Mouse (Mus musculus): ENCODE data around the gene Rassf5.
"Not testable (repeated sequence)": the region's sequence is repeated elsewhere in the genome, so short reads cannot be mapped to it uniquely, and the experiment has no call there.

The Rassf5 gene

DNA sequence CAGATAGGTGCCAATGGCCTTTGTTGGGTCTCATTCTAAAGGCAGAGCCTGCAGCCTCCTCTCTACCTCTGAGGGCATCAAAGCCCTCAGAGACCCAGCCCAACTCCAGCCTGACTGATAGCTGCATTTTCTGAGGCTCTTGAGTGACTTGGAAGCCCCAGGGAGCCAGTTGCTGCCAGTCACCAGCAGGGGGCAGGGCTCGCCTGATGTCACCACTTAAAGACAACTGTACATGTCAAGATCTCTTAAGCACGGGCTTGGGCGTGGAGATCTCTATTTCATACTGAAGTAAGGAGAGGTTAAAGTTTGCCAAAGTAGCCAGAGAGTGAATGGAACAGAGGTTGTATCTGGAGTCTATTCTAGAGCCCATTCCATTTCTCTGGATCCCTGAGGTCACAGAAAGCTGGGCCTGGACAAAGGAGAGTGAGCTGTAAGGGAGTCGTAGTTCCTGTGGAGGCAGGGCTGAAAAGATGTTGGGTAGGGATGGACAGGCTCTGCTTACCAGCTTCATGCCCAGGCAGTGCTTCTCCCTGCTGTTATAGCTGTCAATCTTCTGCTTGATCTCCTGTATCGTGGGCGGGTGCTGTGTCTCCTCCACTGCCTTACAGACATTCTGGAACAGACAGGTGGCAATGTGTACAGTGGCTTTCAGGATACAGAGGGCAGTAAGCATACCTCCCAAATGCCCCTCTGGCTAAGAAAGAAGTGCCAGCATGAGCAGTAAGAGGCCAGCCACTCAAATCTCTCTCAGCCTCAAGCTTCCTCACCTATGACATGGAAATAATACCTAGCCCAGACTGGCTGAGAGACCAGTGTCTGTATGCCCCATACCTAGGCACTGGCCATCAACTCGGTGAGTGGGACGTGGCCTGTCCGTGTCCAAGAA, 63.2 kb downstream of the Rassf5 start:
- peak; percentile 37 for DNase-seq (ENCODE audit: low read depth, low spot score)

DNA sequence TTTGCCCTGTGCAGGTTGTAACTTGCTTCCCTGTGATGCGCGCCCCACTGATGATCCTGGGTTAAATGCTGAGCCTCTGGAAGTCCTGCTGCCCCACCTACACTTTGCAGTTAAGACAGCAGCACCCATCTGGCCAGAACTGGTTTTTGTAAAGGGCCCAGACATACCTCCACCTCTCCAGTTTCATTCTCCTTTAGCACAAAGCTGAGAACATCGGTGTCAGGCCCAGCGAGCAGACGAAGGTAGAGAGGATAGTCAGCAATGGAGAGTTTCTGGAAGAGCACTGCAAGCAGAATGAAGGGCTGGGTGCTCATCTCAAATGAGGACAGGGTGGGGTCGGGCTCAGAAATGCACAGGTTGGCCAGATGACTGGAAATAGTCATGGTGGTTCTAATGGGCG, 64.7 kb downstream of the Rassf5 start:
- no peak for DNase-seq (ENCODE audit: low read depth, low spot score)

DNA sequence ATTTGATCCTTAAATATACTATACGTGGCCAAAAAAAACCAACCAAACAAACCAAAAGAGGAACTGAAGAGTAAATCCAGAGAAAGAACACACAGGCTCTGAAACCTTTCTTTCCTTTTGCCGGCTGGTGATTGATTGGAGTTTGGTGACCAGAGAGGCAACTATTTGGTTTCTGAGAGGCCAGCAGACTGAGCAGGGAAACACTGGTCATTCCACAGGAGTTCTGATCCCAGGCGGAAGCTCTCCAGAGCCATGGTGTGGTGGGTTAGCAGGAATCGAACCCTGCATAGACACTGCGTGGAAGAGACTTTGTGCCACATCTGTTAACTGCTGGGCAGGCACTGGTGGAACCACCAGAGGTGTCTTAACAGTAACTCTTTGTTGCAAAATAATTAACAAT, 67.0 kb downstream of the Rassf5 start:
- DNase-seq (ENCODE audit: low read depth, low spot score), result no peak

DNA sequence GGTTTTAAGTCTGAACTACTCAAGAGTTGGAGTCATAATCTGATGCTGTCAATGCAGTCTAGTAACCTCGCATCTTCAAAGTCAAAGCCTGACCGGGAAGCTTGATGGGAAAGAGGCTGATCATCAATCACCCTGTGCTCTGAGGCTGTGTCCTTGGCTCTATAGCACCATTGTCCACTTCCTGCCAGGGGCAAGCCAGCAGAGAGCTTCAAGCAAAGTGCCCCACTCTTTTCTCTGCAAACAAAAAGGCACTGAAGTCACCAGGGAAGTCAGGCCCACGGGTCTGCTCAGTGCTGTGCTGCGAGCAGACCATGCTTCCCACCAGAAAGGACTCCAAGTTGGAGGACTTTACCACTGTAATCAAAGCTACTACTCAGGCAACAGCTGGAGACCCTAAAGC, 67.8 kb downstream of the Rassf5 start:
- no peak for DNase-seq (ENCODE audit: low read depth, low spot score)

DNA sequence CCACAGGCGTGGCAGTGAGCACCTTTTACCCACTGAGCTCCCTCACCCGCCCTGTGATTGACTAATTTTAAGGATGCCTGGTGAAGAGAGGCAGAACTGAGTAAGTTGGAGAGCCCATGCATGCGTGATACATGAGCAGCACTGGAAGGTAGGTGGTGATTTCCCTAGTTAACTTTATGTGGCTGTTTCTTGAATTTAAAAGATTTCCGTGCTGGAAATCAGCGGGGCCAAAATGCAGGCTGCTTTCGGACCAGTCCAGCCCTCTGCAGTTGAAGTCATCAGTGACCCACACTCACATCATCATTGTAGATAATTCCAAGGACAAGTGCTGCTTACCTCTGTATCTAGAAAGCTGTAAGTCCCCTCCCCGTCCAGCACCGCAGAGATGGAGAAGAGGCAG, 69.2 kb downstream of the Rassf5 start:
- DNase-seq (ENCODE audit: low read depth, low spot score), result no peak

DNA sequence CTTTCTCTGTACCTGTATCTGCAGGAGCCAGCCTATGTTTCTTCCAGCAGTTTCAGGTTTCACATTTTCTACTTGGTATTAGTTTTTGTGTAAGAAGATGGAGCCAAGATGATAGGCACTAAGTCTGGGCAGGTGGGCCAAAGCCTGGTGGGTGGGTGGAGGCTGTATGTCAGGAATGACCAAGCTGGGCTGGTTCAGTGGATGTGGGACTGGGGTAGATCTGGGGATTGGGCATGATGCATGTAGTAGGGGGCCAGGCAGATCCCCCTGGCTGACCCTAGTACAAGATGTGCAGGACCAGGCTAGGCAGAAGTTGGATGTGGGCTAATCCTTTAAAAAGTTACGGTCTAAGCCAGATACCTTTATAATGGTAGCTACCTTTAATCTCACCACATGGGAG, 69.9 kb downstream of the Rassf5 start:
- no peak for DNase-seq (ENCODE audit: low read depth, low spot score)

DNA sequence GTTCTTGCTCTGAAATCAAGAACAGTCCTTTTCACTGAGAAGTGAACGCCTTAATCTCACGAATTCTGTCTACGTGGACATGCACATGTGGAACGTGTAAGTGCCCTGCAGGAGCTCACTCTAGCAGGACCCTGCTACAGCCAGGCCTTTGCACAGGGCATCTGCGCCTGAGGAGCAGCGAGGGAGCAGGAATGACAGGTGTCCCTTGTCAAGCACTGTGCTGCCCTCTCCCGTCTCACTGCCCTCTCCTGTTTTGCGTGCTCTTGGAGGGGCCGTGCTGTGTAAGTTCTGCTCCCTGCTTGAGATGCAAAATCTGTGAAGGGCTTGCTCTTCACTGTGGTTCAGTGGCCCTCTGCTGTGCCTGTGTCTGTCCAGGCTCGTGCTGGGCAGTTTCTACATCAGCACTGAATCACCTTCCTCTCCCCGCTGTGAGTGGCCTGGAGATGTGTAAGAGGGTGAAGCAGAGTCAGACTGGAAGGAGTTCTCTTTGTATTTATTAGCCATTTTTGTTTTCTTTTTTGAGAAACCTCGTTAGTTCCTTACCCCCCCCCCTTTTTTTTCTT, 70.7 kb downstream of the Rassf5 start:
- DNase-seq (ENCODE audit: low read depth, low spot score), result no peak

DNA sequence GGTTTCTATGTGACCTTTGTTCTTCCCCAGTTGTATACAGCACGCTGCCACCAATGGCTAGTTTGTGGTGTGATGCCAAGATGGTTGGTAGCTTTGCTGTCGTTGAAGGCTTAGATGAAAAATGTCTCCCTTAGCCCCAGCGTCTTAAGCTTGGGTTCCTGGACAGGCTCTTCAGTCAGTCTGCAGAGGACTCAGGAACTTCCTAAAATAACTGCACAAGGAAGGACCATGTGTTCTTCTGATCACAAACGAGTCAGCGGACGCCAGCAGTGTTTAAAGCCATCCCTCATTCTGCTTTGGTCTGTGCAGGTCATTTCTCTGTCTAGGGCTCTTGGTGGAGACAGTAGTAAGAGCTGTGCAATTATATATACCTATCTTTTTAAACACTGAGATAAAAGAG, 71.2 kb downstream of the Rassf5 start:
- DNase-seq (ENCODE audit: low read depth, low spot score), result no peak

DNA sequence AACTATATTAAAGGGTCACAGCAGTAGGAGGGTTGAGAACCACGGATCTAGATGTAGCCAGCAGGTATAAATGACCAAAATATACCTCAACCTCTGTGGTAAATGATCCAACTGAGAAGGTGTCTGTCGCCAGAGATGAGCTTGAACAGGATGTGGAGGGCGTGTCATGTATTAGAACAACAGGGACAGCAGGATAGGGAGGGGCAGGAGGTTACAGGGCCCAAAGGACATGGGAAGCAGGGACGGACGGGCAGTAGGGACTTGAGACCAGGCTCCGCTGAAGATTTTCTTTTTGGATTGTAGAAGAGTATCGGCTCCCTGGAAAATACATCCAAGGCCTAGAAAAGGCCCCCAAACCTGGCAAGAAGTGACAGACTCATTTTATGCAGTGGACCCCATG, 72.1 kb downstream of the Rassf5 start:
- DNase-seq (ENCODE audit: low read depth, low spot score), result no peak

DNA sequence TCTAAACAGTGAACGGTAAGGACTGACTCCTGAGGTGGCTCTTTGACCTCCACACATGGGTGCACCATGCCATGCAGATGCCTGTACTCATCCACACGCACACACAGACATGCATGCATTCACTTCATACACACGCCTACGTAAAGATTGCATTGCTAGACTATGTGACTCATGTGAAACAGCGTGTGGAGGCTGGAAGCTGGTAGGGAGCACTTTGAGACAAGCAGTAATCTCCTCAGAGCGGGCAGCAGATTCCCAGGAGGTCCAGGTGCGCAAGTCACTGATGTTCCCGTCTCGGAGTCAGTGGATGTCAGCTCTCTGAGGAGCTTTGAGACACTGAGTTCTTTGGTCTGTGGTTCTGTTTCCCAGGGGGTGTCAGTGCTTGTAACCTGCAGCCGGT, 77.4 kb downstream of the Rassf5 start:
- no peak for DNase-seq (ENCODE audit: low read depth, low spot score)

DNA sequence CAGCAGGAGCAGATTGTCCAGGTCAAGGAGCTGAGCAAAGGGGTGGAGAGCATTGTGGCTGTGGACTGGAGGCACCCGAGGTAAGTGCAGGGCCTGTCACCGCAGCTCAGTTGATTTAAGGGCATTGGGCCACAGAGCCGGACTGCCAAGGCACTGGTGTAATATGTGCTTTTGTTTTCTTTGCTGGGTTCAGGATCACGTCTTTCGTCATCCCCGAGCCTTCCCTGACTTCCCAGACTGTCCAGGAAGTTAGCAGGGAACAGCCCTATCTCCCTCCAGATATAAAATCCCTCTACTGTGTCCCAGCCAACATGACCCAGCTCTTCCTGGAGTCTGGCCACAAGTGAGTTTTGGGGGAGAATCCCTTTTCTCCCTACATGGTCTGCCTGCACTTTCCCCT, 80.6 kb downstream of the Rassf5 start:
- no peak for DNase-seq (ENCODE audit: low read depth, low spot score)

DNA sequence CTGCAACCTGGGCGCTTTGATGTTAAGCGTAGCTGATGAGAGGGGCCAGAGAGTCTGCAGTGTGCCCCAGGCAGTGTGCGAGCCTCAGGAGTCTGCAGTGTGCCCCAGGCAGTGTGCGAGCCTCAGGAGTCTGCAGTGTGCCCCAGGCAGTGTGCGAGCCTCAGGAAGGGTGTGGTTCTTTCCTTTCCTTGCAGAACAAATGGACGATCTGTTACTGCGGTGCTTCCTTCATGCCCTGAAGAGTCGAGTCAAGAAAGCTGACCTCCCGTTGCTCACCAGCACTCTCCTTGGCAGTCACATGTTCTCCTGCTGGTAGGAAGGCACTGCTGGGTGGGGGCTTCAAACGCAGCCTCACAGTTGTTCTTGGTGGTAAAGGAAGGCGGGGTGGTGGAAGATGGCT, 84.0 kb downstream of the Rassf5 start:
- DNase-seq (ENCODE audit: low read depth, low spot score), result no peak

DNA sequence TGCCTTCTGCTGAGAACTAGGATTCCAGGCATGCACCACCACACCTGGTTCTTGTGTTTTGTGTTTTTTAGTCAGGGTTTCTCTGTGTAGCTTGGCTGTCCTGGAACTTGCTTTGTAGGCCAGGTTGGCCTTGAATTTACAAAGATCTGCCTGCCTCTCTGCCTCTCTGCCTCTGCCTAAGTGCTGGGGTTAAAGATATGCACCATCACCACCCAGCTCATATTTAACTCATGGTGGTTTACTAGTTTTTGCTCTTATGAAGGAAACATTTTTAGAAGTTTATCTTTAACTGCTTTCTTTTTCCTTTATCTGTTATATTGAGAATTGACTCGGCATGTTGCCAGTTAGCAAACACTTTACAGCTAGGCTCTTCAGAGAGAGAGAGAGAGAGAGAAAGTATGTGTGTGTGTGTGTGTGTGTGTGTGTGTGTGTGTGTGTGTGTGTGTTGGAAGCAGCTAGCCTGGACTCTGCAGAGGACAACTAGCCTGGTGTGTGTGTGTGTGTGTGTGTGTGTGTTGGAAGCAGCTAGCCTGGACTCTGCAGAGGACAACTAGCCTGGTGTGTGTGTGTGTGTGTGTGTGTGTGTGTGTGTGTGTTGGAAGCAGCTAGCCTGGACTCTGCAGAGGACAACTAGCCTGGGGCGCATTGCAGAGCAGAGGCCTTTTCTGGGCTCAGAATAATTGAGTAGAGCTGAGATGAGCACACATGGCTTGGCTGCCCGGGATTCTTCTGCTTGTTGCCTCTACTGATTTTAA, 85.3 kb downstream of the Rassf5 start:
- DNase-seq (ENCODE audit: low read depth, low spot score), result not testable (repeated sequence)

DNA sequence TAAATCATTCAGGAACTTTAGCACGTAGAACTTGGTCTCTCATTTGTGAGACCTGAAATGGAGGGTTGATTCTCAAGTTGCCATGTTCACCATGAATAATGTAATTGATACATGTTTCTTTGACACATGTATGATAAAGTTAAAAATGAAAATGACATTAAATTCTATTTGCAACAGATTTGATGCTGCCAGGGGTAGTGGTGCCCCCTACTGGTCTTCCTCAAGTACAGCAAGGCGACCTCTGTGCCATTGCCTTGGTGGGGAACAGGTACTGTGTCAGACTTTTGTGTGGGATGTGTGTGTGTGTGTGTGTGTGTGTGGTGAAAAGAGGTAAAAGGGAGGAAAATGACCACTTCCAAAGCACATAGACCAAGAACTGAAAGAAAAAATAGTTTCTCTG, 89.6 kb downstream of the Rassf5 start:
- DNase-seq (ENCODE audit: low read depth, low spot score), result peak; percentile 22

DNA sequence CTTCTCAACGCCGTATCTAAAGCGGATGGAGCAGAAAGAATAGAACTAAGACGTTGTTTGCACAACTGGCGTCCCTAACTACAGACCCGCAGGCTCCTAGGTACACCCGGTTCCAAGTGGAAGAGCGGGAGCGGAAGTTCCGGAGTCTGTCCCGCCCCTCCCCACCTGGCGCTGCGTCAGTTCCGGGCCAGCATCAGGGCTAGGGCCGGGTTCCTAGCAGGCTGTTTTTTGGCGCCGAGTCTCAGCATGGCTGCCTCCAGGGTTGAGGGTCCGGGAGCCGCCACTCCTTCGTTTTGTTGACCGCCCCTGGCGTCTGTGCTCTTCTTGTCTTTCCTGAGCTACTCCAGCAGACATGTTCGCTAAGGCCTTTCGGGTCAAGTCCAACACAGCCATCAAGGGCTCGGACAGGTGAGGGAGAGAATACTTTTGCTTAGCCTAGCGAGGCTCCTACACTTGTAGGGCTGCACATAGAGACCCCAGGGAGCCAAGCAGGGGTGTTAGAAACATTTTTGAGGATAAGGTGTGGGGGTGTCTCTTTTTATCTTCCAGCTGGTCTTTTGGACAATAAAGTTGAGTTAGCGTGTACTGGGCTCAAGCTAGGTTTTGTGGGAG, 91.9 kb downstream of the Rassf5 start, which contains the start of gene Eif2d:
Gene Eif2d (plus strand): TSS at position 164 of the 612 bp plus-strand sequence.
- DNase-seq (ENCODE audit: low read depth, low spot score), result peak; percentile 69

DNA sequence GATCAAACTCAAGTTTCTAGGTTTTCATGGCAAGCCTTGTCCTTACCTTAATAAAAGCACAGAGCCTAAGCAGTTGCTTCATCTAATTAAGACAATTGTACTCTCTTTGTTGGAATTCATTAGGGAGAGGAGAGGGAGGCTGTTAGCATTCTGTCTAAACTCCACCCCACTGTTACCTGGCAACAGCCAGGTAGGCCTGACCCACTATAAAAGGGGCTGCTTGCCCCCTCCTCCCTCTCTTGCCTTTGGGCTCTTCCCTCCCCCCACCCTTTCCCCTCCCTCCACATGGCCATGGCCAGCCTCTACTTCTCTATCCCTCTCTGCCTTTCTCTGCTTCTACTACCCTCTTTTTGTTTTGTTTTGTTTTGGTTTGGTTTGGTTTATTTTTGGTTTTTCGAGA, 95.6 kb downstream of the Rassf5 start:
- DNase-seq (ENCODE audit: low read depth, low spot score), result no peak

DNA sequence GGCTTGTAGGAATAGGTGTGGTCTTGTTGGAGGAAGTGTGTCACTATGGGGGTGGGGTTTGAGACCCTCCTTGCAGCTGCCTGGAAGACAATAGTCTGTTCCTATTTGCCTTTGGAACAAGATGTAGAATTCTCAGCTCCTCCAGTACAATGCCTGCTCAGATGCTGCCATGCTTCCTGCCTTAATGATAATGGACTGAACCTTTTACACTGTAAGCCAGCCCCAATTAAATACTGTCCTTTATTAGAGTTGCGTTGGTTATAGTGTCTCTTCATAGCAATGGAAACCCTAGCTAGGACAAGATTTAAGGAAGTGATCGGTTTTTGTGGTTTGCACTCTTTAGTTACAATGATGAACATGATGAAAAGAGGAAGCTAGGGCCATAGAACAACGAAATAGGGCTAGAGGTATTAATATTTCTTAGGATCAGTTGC, 98.9 kb downstream of the Rassf5 start:
- no peak for DNase-seq (ENCODE audit: low read depth, low spot score)

DNA sequence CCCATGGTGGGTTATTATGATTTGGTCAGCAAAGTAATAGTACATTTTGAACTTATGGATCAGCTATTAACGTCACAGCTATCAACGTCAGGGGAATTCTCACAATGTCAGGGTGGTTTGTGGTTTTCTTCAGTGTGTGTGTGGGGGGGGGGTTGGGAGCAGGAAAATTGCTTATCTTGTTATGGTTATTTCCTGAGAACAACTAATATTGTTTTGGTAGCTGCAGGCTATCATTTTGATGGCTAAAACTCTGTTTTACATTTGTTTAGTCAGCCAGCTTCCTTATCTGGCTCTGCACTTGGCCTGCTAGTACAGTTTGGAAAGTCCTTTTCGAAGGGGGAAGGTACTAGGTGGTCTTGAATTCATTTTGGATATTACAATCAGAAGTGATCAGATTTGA, 99.8 kb downstream of the Rassf5 start:
- DNase-seq (ENCODE audit: low read depth, low spot score), result not testable (repeated sequence)

DNA sequence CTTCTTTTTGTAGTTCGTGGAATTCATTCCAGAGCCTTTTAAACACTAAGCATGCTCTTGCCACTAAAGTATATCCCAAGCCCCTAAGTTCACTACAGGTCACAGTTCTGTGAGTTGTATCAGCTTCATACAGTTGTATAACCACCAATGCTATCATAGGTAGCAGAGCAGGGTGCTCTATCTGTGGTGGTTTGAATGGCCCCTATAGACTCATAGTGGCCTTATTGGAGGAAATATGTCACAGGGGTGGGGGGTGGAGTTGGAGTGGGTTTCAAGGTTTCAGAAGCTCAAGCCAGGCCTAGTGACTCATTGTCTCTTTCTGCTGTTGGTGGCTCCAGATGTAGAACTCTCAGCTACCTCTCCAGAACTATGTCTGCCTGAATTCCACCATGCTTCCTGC, 102.6 kb downstream of the Rassf5 start:
- no peak for DNase-seq (ENCODE audit: low read depth, low spot score)

DNA sequence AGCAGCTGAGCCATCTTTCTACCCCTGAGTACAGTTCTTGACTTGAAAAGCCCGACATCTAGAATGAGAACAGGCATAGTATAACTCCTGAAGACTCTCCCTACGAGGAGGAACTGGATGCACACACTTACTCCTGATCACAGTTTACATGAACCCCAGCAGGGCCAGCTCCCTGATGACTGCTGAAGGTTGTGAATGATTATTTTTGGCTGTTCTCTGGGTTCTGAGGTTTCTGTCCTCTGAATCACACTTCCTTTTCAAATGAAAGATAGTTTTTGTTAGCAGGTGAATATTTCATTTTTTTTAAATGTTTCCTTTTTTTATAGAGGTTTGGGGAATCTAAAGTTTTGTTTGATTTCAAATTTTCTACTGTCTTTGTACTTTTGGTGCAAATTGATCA, 103.6 kb downstream of the Rassf5 start:
- DNase-seq (ENCODE audit: low read depth, low spot score), result no peak

DNA sequence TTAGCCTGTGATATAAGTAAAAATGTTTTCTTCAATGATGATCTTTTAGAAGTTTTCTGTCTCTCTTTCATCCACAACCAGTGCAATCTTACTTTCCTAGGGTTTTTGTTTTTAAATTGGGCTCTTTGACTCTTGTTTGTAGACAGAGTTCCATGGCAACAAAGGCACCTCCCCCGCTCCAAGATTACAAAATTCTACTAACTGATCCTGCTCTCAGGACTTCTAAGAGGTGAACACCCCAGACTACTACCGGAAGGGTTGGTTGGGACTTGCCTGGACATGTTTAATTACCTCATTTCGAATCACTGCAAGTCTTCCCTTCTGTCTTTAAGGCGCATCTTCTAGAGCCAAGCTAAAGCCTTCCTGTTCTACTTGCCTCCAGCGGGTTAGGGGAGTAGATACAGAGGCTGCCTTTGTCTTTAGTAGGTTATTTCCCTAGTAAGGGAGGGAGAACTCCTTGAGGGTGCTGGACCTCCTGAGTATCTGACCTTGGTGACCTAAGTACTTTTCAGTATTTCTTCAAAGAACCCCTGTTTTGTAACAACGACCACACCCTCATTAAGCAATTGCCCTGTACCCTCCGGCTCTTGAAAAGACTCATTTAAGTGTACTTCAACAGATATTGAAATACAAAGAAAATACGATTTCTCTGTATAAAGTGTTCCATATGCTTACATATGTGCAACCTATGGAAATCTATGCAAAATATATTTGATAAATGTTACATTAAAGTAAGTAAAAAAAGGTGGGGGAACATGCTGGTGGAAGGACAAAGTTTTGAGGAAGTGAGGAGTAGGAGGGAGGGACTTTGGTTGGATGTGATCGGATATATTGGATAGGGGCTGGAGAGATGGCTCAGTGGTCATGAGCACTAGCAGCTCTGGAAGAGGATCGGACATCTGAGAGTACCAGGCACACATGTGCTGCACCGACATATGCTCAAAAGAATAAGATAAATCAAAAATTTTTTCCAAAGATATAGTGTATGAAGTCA, 105.7 kb downstream of the Rassf5 start:
- no peak for DNase-seq (ENCODE audit: low read depth, low spot score)
